Mouse (Mus musculus) MEL (cell line): Measurements from ENCODE around the gene Hoxa9. TPM values are rescaled to one million over a fixed set of nuclear protein-coding genes. Genes with fewer than 3 reads are reported as not detected.

Experiments
- DNase-seq: peaks from one replicate; pipeline ENCODE4 v3.0.0; 2011; ENCODE audit warnings: low read depth, low spot score
- H3K27ac ChIP-seq: 2 replicates; pipeline ENCODE4 v1.5.1; 2012; ENCODE audit warnings: low read depth, mild to moderate bottlenecking, control low read depth, low read length, moderate library complexity; ENCODE audit not compliant: control insufficient read depth
- H3K27me3 ChIP-seq, 2 experiments: fragments of 150-350 bp in 1 of 2; sonication (generic) in 1 of 2; 2 replicates each; pipeline ENCODE4 v1.6.1; 2012; ENCODE audit warnings: low read length in 2 of 2, mild to moderate bottlenecking in 2 of 2, improper control_type of control experiment in 1 of 2, moderate library complexity in 1 of 2; ENCODE audit not compliant: insufficient read depth in 2 of 2, control insufficient read depth in 1 of 2
- H3K36me3 ChIP-seq, 2 experiments: 2 replicates each; pipeline ENCODE4 v1.6.1; 2012 to 2014; ENCODE audit warnings: low read length in 2 of 2, improper control_type of control experiment in 1 of 2, inconsistent platforms in 1 of 2, mild to moderate bottlenecking in 1 of 2; ENCODE audit not compliant: insufficient read depth in 2 of 2, control insufficient read depth in 1 of 2
- H3K4me1 ChIP-seq, 2 experiments: fragments of 150-350 bp in 1 of 2; sonication (generic) in 1 of 2; 2 replicates each; pipeline ENCODE4 v1.6.1; 2012; ENCODE audit warnings: low read length in 2 of 2, improper control_type of control experiment in 1 of 2, mild to moderate bottlenecking in 1 of 2; ENCODE audit not compliant: insufficient read depth in 2 of 2, control insufficient read depth in 1 of 2
- H3K4me3 ChIP-seq, 2 experiments: fragments of 150-350 bp in 1 of 2; sonication (generic) in 1 of 2; 2 replicates each; pipeline ENCODE4 v1.5.1; 2012; ENCODE audit warnings: low read depth in 2 of 2, low read length in 2 of 2, mild to moderate bottlenecking in 2 of 2, moderate library complexity in 2 of 2, control low read depth in 1 of 2, improper control_type of control experiment in 1 of 2; ENCODE audit not compliant: control insufficient read depth in 1 of 2, insufficient read depth in 1 of 2
- H3K79me2 ChIP-seq: 2 replicates; pipeline ENCODE4 v1.6.1; 2012; ENCODE audit warnings: mild to moderate bottlenecking, low read length, moderate library complexity; ENCODE audit not compliant: control insufficient read depth, poor library complexity, insufficient read depth
- H3K9ac ChIP-seq: 2 replicates; pipeline ENCODE4 v1.6.1; 2012; ENCODE audit warnings: low read depth, mild to moderate bottlenecking, control low read depth, low read length, moderate library complexity; ENCODE audit not compliant: control insufficient read depth, poor library complexity, severe bottlenecking
- H3K9me3 ChIP-seq: fragments of 150-350 bp; sonication (generic); replicated peaks from 2 replicates; pipeline ENCODE4 v1.6.1; 2012; ENCODE audit warnings: mild to moderate bottlenecking, low read length, improper control_type of control experiment, moderate library complexity; ENCODE audit not compliant: insufficient read depth
- CHD1 ChIP-seq: IDR thresholded peaks from 2 replicates; pipeline ENCODE4 v1.6.1; 2012; ENCODE audit warnings: low read depth, mild to moderate bottlenecking, inconsistent platforms, low read length, improper control_type of control experiment
- CHD2 ChIP-seq: IDR thresholded peaks from 2 replicates; pipeline ENCODE4 v1.6.1; 2011; ENCODE audit warnings: low read length, improper control_type of control experiment
- CTCF ChIP-seq, 3 experiments: IDR thresholded peaks in 2 of 3; conservative IDR thresholded peaks in 1 of 3; 2 replicates each; pipeline ENCODE4 v1.5.1; 2011 to 2012; ENCODE audit warnings: low read length in 3 of 3, low read depth in 2 of 3, mild to moderate bottlenecking in 2 of 3, improper control_type of control experiment in 1 of 3, inconsistent platforms in 1 of 3, mixed read lengths in 1 of 3, moderate library complexity in 1 of 3; ENCODE audit not compliant: control insufficient read depth in 1 of 3, insufficient read depth in 1 of 3, poor library complexity in 1 of 3, severe bottlenecking in 1 of 3
- ELF1 ChIP-seq: IDR thresholded peaks from 2 replicates; pipeline ENCODE4 v1.6.1; 2014; ENCODE audit warnings: low read depth, mild to moderate bottlenecking, inconsistent platforms, low read length, improper control_type of control experiment, moderate library complexity
- GATA1 ChIP-seq: IDR thresholded peaks from 2 replicates; pipeline ENCODE4 v1.6.1; 2011; ENCODE audit warnings: low read depth, low read length, improper control_type of control experiment
- KAT2A ChIP-seq: conservative IDR thresholded peaks from 2 replicates; pipeline ENCODE4 v1.6.1; 2012; ENCODE audit warnings: low read depth, low read length, improper control_type of control experiment, inconsistent platforms
- MAX ChIP-seq: IDR thresholded peaks from 2 replicates; pipeline ENCODE4 v1.6.1; 2011; ENCODE audit warnings: low read length, improper control_type of control experiment
- MEF2A ChIP-seq: IDR thresholded peaks from 2 replicates; pipeline ENCODE4 v1.6.1; 2014; ENCODE audit warnings: low read depth, mild to moderate bottlenecking, inconsistent platforms, low read length, improper control_type of control experiment; ENCODE audit not compliant: poor library complexity, insufficient replicate concordance, severe bottlenecking; ENCODE audit errors: extremely low read depth
- MXI1 ChIP-seq: IDR thresholded peaks from 2 replicates; pipeline ENCODE4 v1.6.1; 2011; ENCODE audit warnings: mild to moderate bottlenecking, low read depth, low read length, improper control_type of control experiment
- NRF1 ChIP-seq: IDR thresholded peaks from 2 replicates; pipeline ENCODE4 v1.6.1; 2014; ENCODE audit warnings: low read depth, mild to moderate bottlenecking, inconsistent platforms, low read length, improper control_type of control experiment, moderate library complexity; ENCODE audit not compliant: poor library complexity, insufficient read depth, severe bottlenecking
- RCOR1 ChIP-seq: IDR thresholded peaks from 2 replicates; pipeline ENCODE4 v1.6.1; 2012; ENCODE audit warnings: low read depth, mild to moderate bottlenecking, inconsistent platforms, low read length, improper control_type of control experiment
- SIN3A ChIP-seq: IDR thresholded peaks from 2 replicates; pipeline ENCODE4 v1.6.1; 2012; ENCODE audit warnings: low read length, improper control_type of control experiment, inconsistent platforms
- TBP ChIP-seq: IDR thresholded peaks from 2 replicates; pipeline ENCODE4 v1.8.0; 2011; ENCODE audit warnings: low read depth, low read length, improper control_type of control experiment
- TCF12 ChIP-seq: IDR thresholded peaks from 2 replicates; pipeline ENCODE4 v1.6.1; 2014; ENCODE audit warnings: low read depth, mild to moderate bottlenecking, inconsistent platforms, low read length, improper control_type of control experiment, moderate library complexity
- USF1 ChIP-seq: IDR thresholded peaks from 2 replicates; pipeline ENCODE4 v1.6.1; 2014; ENCODE audit warnings: low read depth, mild to moderate bottlenecking, inconsistent platforms, low read length, improper control_type of control experiment, moderate library complexity
- ZC3H11A ChIP-seq: IDR thresholded peaks from 2 replicates; pipeline ENCODE4 v1.6.1; 2012; ENCODE audit warnings: low read depth, mild to moderate bottlenecking, inconsistent platforms, low read length, improper control_type of control experiment
- polyA plus RNA-seq, 2 experiments: library from polyadenylated mRNA; stranded (reverse) in 1 of 2; unstranded in 1 of 2; fragments of >175 nt in 1 of 2; fragments of >200 nt in 1 of 2; gene quantifications; 2 replicates each; pipeline versions ENCODE4 v1.2.1 to v1.2.4; 2012; ENCODE audit warnings: low replicate concordance in 2 of 2, low read depth in 1 of 2; ENCODE audit not compliant: insufficient read length in 2 of 2, insufficient read depth in 1 of 2, missing spikeins in 1 of 2
- total RNA-seq: library from RNA; depleted of rRNA; stranded (reverse); fragments of 300-350 nt; gene quantifications from 2 replicates; pipeline ENCODE4 v1.2.3, GENCODE M21; 2012; rRNA removed

Hoxa9 gene
- total RNA-seq (not detected in 2 replicates), polyA plus RNA-seq (not detected)

- H3K9me3 ChIP-seq = no peaks in the 10 kb centered on the region
- DNase-seq = no peak
- H3K4me3 ChIP-seq = no peak within 1 kb of the TSS
- TF ChIP-seq TBP = no peak
- TF ChIP-seq CTCF (IDR thresholded peaks at IDR 0.05 in 2 of 3, conservative IDR thresholded peaks at IDR 0.05 in 1 of 3; ENCODE audit: control insufficient read depth in 1 of 3, insufficient read depth in 1 of 3, low read depth in 2 of 3, low read length in 3 of 3, poor library complexity in 1 of 3, severe bottlenecking in 1 of 3) = no peak
- TF ChIP-seq MXI1 = no peak
- TF ChIP-seq ZC3H11A = no peak
- TF ChIP-seq MEF2A = no peak
- no peak for TF ChIP-seq KAT2A
- TF ChIP-seq SIN3A = no peak
- no peak for TF ChIP-seq CHD2
- no peak for TF ChIP-seq TCF12
- no peak for TF ChIP-seq ELF1
- no peak within 1 kb of the TSS for H3K27ac ChIP-seq
- H3K79me2 ChIP-seq = no peaks in the 10 kb centered on the region
- H3K27me3 ChIP-seq = no peaks in the 10 kb centered on the region
- H3K9ac ChIP-seq = no peak within 1 kb of the TSS
- no peaks in the 10 kb centered on the region for H3K36me3 ChIP-seq
- H3K4me1 ChIP-seq = no peaks in the 10 kb centered on the region
Observed at GRCm38 (mm10) chr6:52230516-52231165, at the start of gene Hoxa9. Gene Hoxa9, minus strand, starts transcription at chr6:52231089.

- Histone ChIP-seq H3K27ac (no peak overlapping the region), H3K9ac (no peak overlapping the region), H3K4me1 (no peaks in the 10 kb centered on the region), H3K9me3 (no peaks in the 10 kb centered on the region), H3K4me3 (no peak overlapping the region), H3K36me3 (no peaks in the 10 kb centered on the region), H3K27me3 (no peaks in the 10 kb centered on the region), H3K79me2 (no peaks in the 10 kb centered on the region)
- no peak for DNase-seq
- TF ChIP-seq RCOR1 (no peak), GATA1 (no peak), MEF2A (no peak), NRF1 (no peak), CHD1 (no peak), CTCF (IDR thresholded peaks at IDR 0.05 in 2 of 3, conservative IDR thresholded peaks at IDR 0.05 in 1 of 3; ENCODE audit: control insufficient read depth in 1 of 3, insufficient read depth in 1 of 3, low read depth in 2 of 3, low read length in 3 of 3, poor library complexity in 1 of 3, severe bottlenecking in 1 of 3) (no peak), MAX (no peak), USF1 (no peak), TCF12 (no peak), SIN3A (no peak)
Observed at GRCm38 (mm10) chr6:52276920-52277319, 46.0 kb upstream of the Hoxa9 start.
